18 mouse cellular contexts compared by ENCODE assay signal in genomic region chr16:35783207-35783573, GRCm38 (mm10).
"Had no signal": no experiment of that assay in that cellular context is flagged by ENCODE, and none has a peak within 500 bp of the region (broad histone marks: within the 10 kb centered on the region; RNA-seq: fewer than 3 reads in every experiment).

No protein-coding gene starts in this region.

- H3K27me3 ChIP-seq: midbrain, embryonic 12.5 days; neural tube, embryonic 12.5 days had no signal

- DNase-seq: lung, adult 18-20 months; lung, embryonic 14.5 days; lung, postnatal 10 days; midbrain, embryonic 14.5 days; right cerebral cortex, adult 18-20 months; right cerebral cortex, postnatal 25 days; right cerebral cortex, postnatal 4 days; spleen, adult 18-20 months; thymus, adult 18-20 months; thymus, postnatal 14 days; thymus, postnatal 4 days had no signal

- H3K9me3 ChIP-seq: midbrain, embryonic 10.5 days; midbrain, embryonic 12.5 days; neural tube, embryonic 12.5 days had no signal

- ATAC-seq: midbrain, embryonic 16.5 days had no signal

- H3K4me3 ChIP-seq: midbrain, embryonic 10.5 days; midbrain, embryonic 12.5 days; myocyte; neural tube, embryonic 12.5 days had no signal

- H3K9ac ChIP-seq: liver, embryonic 14.5 days; lung, embryonic 14.5 days; midbrain, embryonic 12.5 days; neural tube, embryonic 12.5 days had no signal

- H3K27ac ChIP-seq: liver, embryonic 14.5 days; macrophage; midbrain, embryonic 10.5 days; midbrain, embryonic 12.5 days; neural tube, embryonic 12.5 days had no signal
